In the genomic region with DNA sequence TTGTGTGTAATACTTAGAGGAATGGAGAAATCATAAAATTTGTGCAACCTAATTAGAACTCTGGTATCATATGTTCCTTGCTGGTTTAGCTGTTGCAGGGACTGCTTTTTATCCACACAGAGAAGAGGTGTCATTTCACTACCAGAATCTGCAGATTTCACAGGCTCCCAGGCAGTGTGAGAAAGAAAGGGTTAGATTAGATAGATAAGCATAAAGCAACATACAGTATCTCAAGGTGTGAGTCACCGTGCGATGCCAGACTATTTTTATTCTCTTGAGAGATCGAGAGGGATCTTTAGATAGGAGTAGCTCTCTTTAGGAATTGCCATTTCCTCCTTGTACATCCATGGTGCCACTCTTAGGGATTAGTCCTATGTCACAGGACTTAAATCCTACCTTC, we compare ENCODE assay signal across 33 mouse cellular contexts. TPM values are rescaled to one million over a fixed set of nuclear protein-coding genes. Genes with fewer than 3 reads are reported as not detected.
DNase-seq lines count a peak whose midpoint lies in the region; ATAC-seq and TF ChIP-seq lines count a peak whose summit lies in the region.
"Had no signal": no experiment of that assay in that cellular context is flagged by ENCODE, and none has a peak within 500 bp of the region (broad histone marks: within the 10 kb centered on the region; RNA-seq: fewer than 3 reads in every experiment).

No protein-coding gene starts in this region.

- DNase-seq in forebrain, postnatal 0 days = no peak
- DNase-seq in heart, postnatal 4 days = no peak
- DNase-seq in layer of hippocampus, adult 2 months (ENCODE audit: low spot score in 2 of 2) = no peak
- DNase-seq in layer of hippocampus, postnatal 10 days (ENCODE audit: low spot score in 2 of 2) = no peak
- peak; percentile 4 for DNase-seq in 416B (ENCODE audit: low read depth)
- no peak for DNase-seq in thymus, postnatal 25 days
- DNase-seq: adrenal gland, adult 2 months; adrenal gland, postnatal 14 days; B cell, adult 2 months; cerebellum, adult 11-12 months; cerebellum, adult 8-10 months; cerebellum, postnatal 10 days; cerebellum, postnatal 36 days; embryo, embryonic 11 days; gastrocnemius, postnatal 25 days; heart, adult 2 months; kidney, adult 11 months had no signal

- H3K9ac ChIP-seq in forebrain, postnatal 0 days = no peak overlapping the region
- no peak overlapping the region for H3K9ac ChIP-seq in forebrain, embryonic 15.5 days (replicated peaks)
- peak overlapping the region; percentile 19; the same call in 1 of the 2 replicates for H3K9ac ChIP-seq in heart, embryonic 13.5 days
- H3K9ac ChIP-seq: embryonic facial prominence, embryonic 13.5 days; forebrain, embryonic 12.5 days; hindbrain, embryonic 13.5 days; intestine, embryonic 15.5 days had no signal

- no peaks in the 10 kb centered on the region for H3K27me3 ChIP-seq in forebrain, postnatal 0 days (ENCODE audit: insufficient read depth, low read length)
- no peaks in the 10 kb centered on the region for H3K27me3 ChIP-seq in forebrain, embryonic 15.5 days
- no peaks in the 10 kb centered on the region for H3K27me3 ChIP-seq in heart, embryonic 13.5 days (replicated peaks)
- H3K27me3 ChIP-seq: CH12.LX; embryonic facial prominence, embryonic 13.5 days; forebrain, embryonic 12.5 days; hindbrain, embryonic 13.5 days; intestine, embryonic 15.5 days had no signal

- H3K4me3 ChIP-seq in forebrain, postnatal 0 days (ENCODE audit: low read depth, low read length) = no peak overlapping the region
- no peak overlapping the region for H3K4me3 ChIP-seq in forebrain, embryonic 15.5 days
- no peak overlapping the region for H3K4me3 ChIP-seq in heart, embryonic 13.5 days
- H3K4me3 ChIP-seq in layer of hippocampus, adult 2 months = no peak overlapping the region
- H3K4me3 ChIP-seq: embryonic facial prominence, embryonic 10.5 days; embryonic facial prominence, embryonic 13.5 days; erythroblast, embryonic 14.5 days; forebrain, embryonic 12.5 days; heart, adult 2 months; heart, embryonic 10.5 days; hindbrain, embryonic 10.5 days; hindbrain, embryonic 13.5 days; intestine, embryonic 15.5 days had no signal

- 80% methylated on average over 3 of the region's 3 CpGs for WGBS in forebrain, postnatal 0 days
- WGBS in forebrain, embryonic 15.5 days = 77% methylated on average over 3 of the region's 3 CpGs
- WGBS in heart, embryonic 13.5 days = 27% methylated on average over 3 of the region's 3 CpGs

- no peaks in the 10 kb centered on the region; the same call in 1 of the 2 replicates for H3K4me1 ChIP-seq in forebrain, postnatal 0 days (ENCODE audit: insufficient read depth)
- no peaks in the 10 kb centered on the region for H3K4me1 ChIP-seq in forebrain, embryonic 15.5 days
- peaks cover 26% of the 10 kb centered on the region for H3K4me1 ChIP-seq in heart, embryonic 13.5 days
- H3K4me1 ChIP-seq: embryonic facial prominence, embryonic 10.5 days; embryonic facial prominence, embryonic 13.5 days; forebrain, embryonic 12.5 days; hindbrain, embryonic 10.5 days; hindbrain, embryonic 13.5 days; intestine, embryonic 15.5 days had no signal

- H3K36me3 ChIP-seq in forebrain, postnatal 0 days (ENCODE audit: insufficient read depth) = no peaks in the 10 kb centered on the region
- H3K36me3 ChIP-seq in forebrain, embryonic 15.5 days = no peaks in the 10 kb centered on the region
- H3K36me3 ChIP-seq in heart, embryonic 13.5 days = peaks cover 2% of the 10 kb centered on the region; the same call in 1 of the 2 replicates
- H3K36me3 ChIP-seq: embryonic facial prominence, embryonic 10.5 days; embryonic facial prominence, embryonic 13.5 days; forebrain, embryonic 12.5 days; G1E; heart, embryonic 10.5 days; hindbrain, embryonic 10.5 days; hindbrain, embryonic 13.5 days; intestine, embryonic 15.5 days had no signal

- TF ChIP-seq CTCF in forebrain, postnatal 0 days (IDR thresholded peaks at IDR 0.05; ENCODE audit: low read depth) = no peak
- no peak for TF ChIP-seq CTCF in layer of hippocampus, adult 2 months (conservative IDR thresholded peaks at IDR 0.05)

- ATAC-seq in forebrain, postnatal 0 days = peak; percentile 55; the same call in 1 of the 2 replicates
- ATAC-seq in forebrain, embryonic 15.5 days (replicated peaks) = no peak
- no peak for ATAC-seq in heart, embryonic 13.5 days (ENCODE audit: extremely low read depth, insufficient number of reproducible peaks, low FRiP score, low TSS enrichment)
- ATAC-seq: forebrain, embryonic 16.5 days; hindbrain, embryonic 16.5 days; intestine, embryonic 15.5 days had no signal

- H3K9me3 ChIP-seq in forebrain, postnatal 0 days (ENCODE audit: low read length) = no peaks in the 10 kb centered on the region
- H3K9me3 ChIP-seq in forebrain, embryonic 15.5 days = no peaks in the 10 kb centered on the region
- no peaks in the 10 kb centered on the region for H3K9me3 ChIP-seq in heart, embryonic 13.5 days
- H3K9me3 ChIP-seq: embryonic facial prominence, embryonic 10.5 days; embryonic facial prominence, embryonic 13.5 days; forebrain, embryonic 12.5 days; G1E; heart, embryonic 10.5 days; hindbrain, embryonic 10.5 days; hindbrain, embryonic 13.5 days; intestine, embryonic 15.5 days had no signal

- no peak overlapping the region for H3K4me2 ChIP-seq in forebrain, postnatal 0 days (ENCODE audit: low read depth)
- no peak overlapping the region for H3K4me2 ChIP-seq in forebrain, embryonic 15.5 days (replicated peaks)
- H3K4me2 ChIP-seq in heart, embryonic 13.5 days = no peak overlapping the region
- H3K4me2 ChIP-seq: embryonic facial prominence, embryonic 13.5 days; forebrain, embryonic 12.5 days; hindbrain, embryonic 13.5 days; intestine, embryonic 15.5 days had no signal

- no peak overlapping the region for H3K27ac ChIP-seq in forebrain, postnatal 0 days (ENCODE audit: low read depth, low read length)
- no peak overlapping the region for H3K27ac ChIP-seq in forebrain, embryonic 15.5 days (replicated peaks)
- H3K27ac ChIP-seq in heart, embryonic 13.5 days (replicated peaks) = peak overlapping the region; percentile 76
- H3K27ac ChIP-seq in layer of hippocampus, adult 2 months = peak overlapping the region; percentile 63
- H3K27ac ChIP-seq: embryonic facial prominence, embryonic 10.5 days; embryonic facial prominence, embryonic 13.5 days; forebrain, embryonic 12.5 days; heart, adult 2 months; hindbrain, embryonic 10.5 days; hindbrain, embryonic 13.5 days; intestine, embryonic 15.5 days had no signal

RNA-seq across cellular contexts. Expression of gene Kcna4, which starts 14.3 kb away (rescaled TPM):
- 13.1 and 16.8 TPM in 2 replicates for total RNA-seq in forebrain, postnatal 0 days (2014; rRNA removed)
- polyA plus RNA-seq in forebrain, postnatal 0 days (2015; fragmentation: Nextera tagmentation; extraction: Ambion mirVana) = 2.1 and 5.1 TPM in 2 replicates
- 3.2 and 3.7 TPM in 2 replicates for polyA plus RNA-seq in forebrain, embryonic 15.5 days (2015; fragmentation: Nextera tagmentation; extraction: Ambion mirVana)
- 6.6 and 6.8 TPM in 2 replicates for polyA plus RNA-seq in heart, embryonic 13.5 days (2015; fragmentation: Nextera tagmentation; extraction: Ambion mirVana)
- total RNA-seq in heart, postnatal 4 days (2021) = 1 to 10 TPM; 7.7 to 9.6 TPM
- total RNA-seq in layer of hippocampus, adult 2 months (2021) = 10 to 100 TPM; 41.6 to 48.6 TPM
- 10 to 100 TPM; 38.5 to 46.7 TPM for total RNA-seq in layer of hippocampus, postnatal 10 days (2021)
- total RNA-seq: CH12.LX; gastrocnemius, adult 8-10 months; gastrocnemius, postnatal 25 days had no signal
- polyA plus RNA-seq: adrenal gland, adult 2 months; embryonic facial prominence, embryonic 10.5 days; erythroblast, embryonic 14.5 days; G1E; gonadal fat pad, adult 2 months had no signal

Comparison
In these comparisons a context has a peak if more than half of its experiments do, and no peak if none do; other contexts are left out.
1. H3K27ac ChIP-seq: peak in heart, embryonic 13.5 days (single experiment) and layer of hippocampus, adult 2 months (single experiment); none in forebrain, postnatal 0 days (single experiment) and forebrain, embryonic 15.5 days (single experiment).